Mouse (Mus musculus) E14TG2a.4 (cell line): ENCODE measurements around the gene Armh2.
"Not testable (repeated sequence)": the region's sequence is repeated elsewhere in the genome, so short reads cannot be mapped to it uniquely, and the experiment has no call there.

Experiments used
- H3K27me3 ChIP-seq: 2 replicates; pipeline ENCODE4 v1.6.1; 2014; ENCODE audit warnings: low read length, control low read depth; ENCODE audit not compliant: insufficient read depth
- H3K36me3 ChIP-seq: 2 replicates; pipeline ENCODE4 v1.6.1; 2014; ENCODE audit warnings: low read length, control low read depth; ENCODE audit not compliant: insufficient read depth
- H3K4me1 ChIP-seq: replicated peaks from 2 replicates; pipeline ENCODE4 v1.6.1; 2014; ENCODE audit warnings: low read depth, low read length, control low read depth
- H3K4me3 ChIP-seq: replicated peaks from 2 replicates; pipeline ENCODE4 v1.5.1; 2014; ENCODE audit warnings: mild to moderate bottlenecking, low read length
- H3K9me3 ChIP-seq: 2 replicates; pipeline ENCODE4 v1.6.1; 2014; ENCODE audit warnings: low read length, control low read depth
- CTCF ChIP-seq: conservative IDR thresholded peaks from 2 replicates; pipeline ENCODE4 v1.5.1; 2014; ENCODE audit warnings: low read length
- NANOG ChIP-seq: IDR thresholded peaks from 2 replicates; pipeline ENCODE4 v1.6.1; 2014; ENCODE audit warnings: borderline replicate concordance, low read length, mixed read lengths
- POU5F1 ChIP-seq: IDR thresholded peaks from 2 replicates; pipeline ENCODE4 v1.6.1; 2014; ENCODE audit warnings: low read length, borderline replicate concordance

Armh2 gene

DNA sequence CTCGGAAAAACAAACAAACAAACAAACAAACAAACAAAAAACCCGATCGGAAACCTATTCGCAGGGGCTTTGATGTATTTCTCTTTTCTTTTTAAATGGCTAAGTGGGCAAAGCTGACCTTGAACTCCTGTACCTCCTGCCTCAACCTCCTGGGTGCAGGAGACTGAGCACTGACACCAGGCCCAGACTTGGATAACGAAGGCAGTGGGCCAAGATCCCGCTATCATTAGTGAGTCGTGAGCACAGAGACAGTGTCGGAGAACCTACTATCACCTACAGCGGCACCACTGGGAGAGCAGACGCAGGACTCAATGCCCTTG lies 20.0 kb downstream of the Armh2 start:
- Histone ChIP-seq H3K36me3 (peaks cover 45% of the 10 kb centered on the region), H3K4me3 (peak overlapping the region; percentile 98), H3K9me3 (no peaks in the 10 kb centered on the region), H3K4me1 (peaks cover 44% of the 10 kb centered on the region), H3K27me3 (no peaks in the 10 kb centered on the region)
- no peak for TF ChIP-seq NANOG
- TF ChIP-seq POU5F1, result no peak
- TF ChIP-seq CTCF, result no peak

DNA sequence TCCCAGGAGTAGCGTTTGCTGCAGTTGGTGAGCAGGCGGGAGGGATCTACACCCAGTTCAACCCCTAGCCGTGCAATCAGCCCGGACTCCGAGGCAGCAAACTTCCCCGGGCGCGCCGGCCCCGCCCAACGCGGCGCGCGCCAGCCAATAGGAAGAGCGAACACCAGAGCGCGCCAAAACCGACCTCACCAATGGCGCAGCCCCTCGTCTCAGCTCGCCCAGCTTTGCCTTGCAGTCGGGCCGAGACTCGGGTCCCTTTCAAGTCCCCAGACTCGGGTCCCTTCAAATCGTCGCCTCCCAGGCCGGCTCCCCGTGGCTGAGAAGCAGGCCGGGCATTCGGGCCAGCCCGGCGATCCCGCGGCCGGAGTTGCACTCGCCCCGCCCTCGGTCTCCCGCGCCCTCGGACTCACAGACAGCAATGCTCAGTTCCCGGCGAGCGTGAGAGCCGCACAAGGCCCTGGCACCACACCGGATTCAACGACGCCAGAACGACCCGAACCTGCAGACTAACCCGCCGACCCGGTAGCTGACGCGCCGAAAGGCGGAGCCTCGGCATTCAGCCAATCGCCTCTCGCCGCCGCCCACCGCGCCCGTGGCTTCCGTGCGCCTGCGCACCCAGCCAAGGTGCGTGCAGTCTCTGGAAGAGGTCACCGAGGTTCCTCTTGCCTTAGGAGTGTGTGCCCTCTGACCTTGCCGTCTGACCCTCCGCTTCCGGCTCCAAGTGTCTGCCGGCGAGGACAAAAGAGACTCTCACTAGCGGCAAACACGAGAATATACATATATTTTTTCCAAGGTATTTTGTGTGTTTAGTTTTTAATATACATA lies 20.6 kb downstream of the Armh2 start, which contains the start of gene Gmnn:
Gmnn (minus strand) TSS at position 521 of the 825 bp plus-strand sequence.
- TF ChIP-seq NANOG (no peak), POU5F1 (no peak), CTCF (no peak)
- H3K4me3 ChIP-seq, result peak within 1 kb of the TSS; percentile 98

DNA sequence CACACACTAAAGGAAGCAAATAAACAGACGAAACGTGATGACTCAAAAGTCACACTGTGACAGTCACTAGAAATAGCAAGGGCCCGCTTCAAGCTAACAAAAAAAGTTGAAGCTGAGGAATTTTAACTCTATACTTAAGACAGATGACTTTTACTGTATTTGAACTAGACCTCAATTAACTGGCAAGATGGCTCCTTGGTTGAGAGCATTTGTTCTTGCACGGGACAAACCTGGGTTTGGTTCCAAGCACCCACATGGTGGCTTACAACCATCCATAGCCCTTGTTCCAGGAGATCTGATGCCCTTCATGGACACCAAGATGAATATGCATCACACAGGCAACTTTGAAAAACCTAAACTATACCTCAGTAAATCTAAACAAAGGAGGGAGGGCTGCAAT lies 21.2 kb downstream of the Armh2 start:
- Histone ChIP-seq H3K36me3 (peaks cover 33% of the 10 kb centered on the region), H3K4me3 (peak overlapping the region; percentile 98), H3K9me3 (no peaks in the 10 kb centered on the region), H3K4me1 (peaks cover 44% of the 10 kb centered on the region), H3K27me3 (no peaks in the 10 kb centered on the region)
- TF ChIP-seq CTCF (no peak), NANOG (no peak), POU5F1 (no peak)

More for the DNA sequence above, 20.6 kb downstream of the Armh2 start, which contains the start of gene Gmnn:
- no peaks in the 10 kb centered on the region for H3K27me3 ChIP-seq
- H3K4me1 ChIP-seq, result peaks cover 44% of the 10 kb centered on the region
- H3K36me3 ChIP-seq, result peaks cover 39% of the 10 kb centered on the region
- no peaks in the 10 kb centered on the region for H3K9me3 ChIP-seq

DNA sequence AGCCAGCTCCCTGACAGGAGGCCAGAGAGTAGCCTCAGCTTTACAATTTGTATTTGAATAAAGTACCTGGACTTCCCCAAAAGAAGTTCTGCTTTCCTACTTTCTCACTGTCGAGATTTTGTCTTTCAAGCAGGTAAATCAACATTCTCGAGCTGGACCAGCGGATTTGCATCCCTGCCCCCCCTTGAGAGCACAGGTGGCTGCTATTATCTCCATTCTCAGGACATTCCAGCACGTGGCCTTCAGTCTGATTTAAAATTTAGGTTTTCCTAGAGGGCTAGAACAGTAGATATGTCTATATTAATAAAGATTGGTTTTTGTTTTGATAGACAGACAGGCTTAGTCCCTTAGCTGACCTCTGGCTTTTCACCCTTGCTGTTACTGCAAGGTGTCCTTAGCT lies 26.8 kb downstream of the Armh2 start:
- peaks cover 35% of the 10 kb centered on the region for H3K9me3 ChIP-seq
- not testable (repeated sequence) for H3K4me3 ChIP-seq, H3K36me3 ChIP-seq, H3K27me3 ChIP-seq
- peaks cover 10% of the 10 kb centered on the region for H3K4me1 ChIP-seq

DNA sequence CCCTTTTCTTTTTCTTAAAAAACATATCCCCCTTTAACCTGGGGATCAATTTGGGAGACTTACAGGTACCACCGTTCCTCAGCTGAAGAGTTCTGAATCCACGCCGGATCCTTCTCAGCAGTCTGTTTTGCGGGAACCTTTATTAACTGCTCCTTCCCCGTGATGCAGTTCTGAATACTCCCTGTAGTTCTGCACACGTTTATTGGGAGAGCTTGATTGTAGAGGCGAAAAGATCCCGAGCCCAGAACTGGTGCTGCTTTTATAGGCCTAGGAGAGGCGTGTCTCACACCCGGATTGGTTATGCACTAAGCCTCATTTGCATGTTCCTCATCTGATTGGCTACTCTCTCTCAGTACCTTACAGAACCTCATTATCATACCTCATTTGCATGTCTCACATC lies 30.4 kb downstream of the Armh2 start:
- H3K4me3 ChIP-seq, H3K36me3 ChIP-seq, H3K27me3 ChIP-seq, H3K4me1 ChIP-seq: not testable (repeated sequence)
- H3K9me3 ChIP-seq, result peaks cover 49% of the 10 kb centered on the region

DNA sequence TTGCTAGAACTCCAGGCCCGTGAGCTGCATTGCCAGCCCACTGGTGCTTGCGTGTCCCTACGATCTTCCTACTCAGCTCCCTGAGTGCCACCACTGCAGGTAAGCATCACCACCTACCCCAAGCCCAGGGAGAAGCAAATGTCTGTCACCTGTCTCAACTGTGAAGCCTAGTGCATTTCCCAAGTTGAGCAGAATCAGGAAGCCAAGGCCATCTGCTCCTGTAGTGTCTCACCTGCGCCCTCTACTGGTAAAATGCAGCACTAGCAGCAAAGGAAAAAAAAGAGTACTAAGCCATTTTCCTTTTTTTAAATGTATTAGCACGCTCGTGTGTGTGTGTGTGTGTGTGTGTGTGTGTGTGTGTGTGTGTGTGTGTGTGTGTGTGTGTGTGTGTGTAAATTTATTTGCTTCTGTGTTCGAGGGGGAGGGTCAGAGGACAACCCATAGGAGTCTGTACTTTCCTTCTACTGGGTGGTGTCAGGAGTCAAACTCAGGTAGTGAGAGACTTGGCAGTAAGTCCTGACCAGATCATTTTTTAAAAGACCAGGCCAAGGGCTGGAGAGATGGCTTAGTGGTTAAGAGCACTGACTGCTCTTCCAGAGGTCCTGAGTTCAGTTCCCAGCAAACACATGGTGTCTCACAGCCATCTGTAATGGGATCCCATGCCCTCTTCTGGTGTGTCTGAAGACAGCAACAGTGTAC lies 35.3 kb downstream of the Armh2 start:
- Histone ChIP-seq H3K9me3 (peaks cover 28% of the 10 kb centered on the region), H3K27me3 (no peaks in the 10 kb centered on the region), H3K36me3 (no peaks in the 10 kb centered on the region), H3K4me3 (no peak overlapping the region), H3K4me1 (no peaks in the 10 kb centered on the region)
- peak; percentile 96 for TF ChIP-seq CTCF
- no peak for TF ChIP-seq NANOG

DNA sequence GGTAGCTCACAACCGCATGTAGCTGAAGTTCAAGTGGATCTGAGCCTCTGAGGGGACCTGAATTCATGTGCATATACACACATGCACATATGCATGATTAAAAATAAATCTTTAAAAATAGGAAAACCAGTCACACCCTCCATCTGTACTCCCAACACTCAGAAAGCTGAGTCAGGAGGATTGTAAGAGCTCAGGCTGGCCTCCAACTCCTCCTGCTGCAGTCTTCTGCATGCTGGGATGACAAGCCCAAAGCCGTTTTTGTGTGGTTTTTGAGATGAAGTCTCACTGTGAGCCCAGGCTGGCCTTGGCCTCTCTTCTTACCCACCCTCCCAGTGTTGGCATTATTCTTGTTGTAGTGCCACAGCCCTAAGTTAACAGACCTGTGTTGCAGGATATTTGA lies 37.0 kb downstream of the Armh2 start:
- Histone ChIP-seq H3K4me1 (no peaks in the 10 kb centered on the region), H3K4me3 (no peak overlapping the region), H3K9me3 (peaks cover 26% of the 10 kb centered on the region), H3K27me3 (no peaks in the 10 kb centered on the region), H3K36me3 (no peaks in the 10 kb centered on the region)
- TF ChIP-seq POU5F1 (no peak), CTCF (no peak), NANOG (no peak)

DNA sequence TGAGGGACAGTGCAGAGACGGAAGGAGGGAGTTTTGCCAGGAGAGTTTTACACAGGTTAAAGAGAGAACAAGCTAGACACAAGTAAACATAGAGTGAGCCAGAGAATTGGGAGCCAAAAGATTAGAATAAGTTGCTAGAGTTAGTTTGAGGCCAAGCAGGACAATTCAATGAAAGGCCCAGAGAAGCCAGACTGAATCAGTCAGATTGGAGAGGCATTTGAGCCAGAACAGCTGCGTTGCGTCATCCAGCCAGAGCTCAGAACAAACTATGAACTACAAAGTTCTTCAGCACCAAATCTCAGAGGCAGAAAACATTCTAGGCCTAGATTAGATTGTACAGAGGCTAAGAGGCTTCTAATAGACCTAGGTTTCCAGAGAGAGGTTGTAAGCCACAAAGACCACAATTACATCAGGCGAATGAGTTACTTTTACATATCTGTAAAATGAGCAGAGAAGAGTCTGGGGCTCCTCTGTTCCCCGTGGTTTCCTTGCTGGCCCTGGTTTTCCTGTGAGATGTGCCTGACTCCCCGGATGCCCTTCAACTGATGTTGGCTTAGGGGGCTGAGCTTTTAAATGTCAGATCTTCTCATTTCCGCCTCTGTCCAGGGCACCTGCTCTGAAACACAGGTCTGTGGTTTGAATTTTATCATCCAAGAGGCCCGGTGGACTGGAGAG lies 37.8 kb downstream of the Armh2 start:
- Histone ChIP-seq H3K4me3 (no peak overlapping the region), H3K36me3 (no peaks in the 10 kb centered on the region), H3K27me3 (no peaks in the 10 kb centered on the region), H3K9me3 (peaks cover 20% of the 10 kb centered on the region), H3K4me1 (no peaks in the 10 kb centered on the region)
- no peak for TF ChIP-seq POU5F1
- no peak for TF ChIP-seq CTCF
- no peak for TF ChIP-seq NANOG
